ENCODE assay signal across 9 mouse cellular contexts in genomic region chr6:91713370-91713896, GRCm38 (mm10). TPM values are rescaled to one million over a fixed set of nuclear protein-coding genes. Genes with fewer than 3 reads are reported as not detected.
DNase-seq lines count a peak whose midpoint lies in the region; ATAC-seq and TF ChIP-seq lines count a peak whose summit lies in the region.
"Had no signal": no experiment of that assay in that cellular context is flagged by ENCODE, and none has a peak within 500 bp of the region (broad histone marks: within the 10 kb centered on the region; RNA-seq: fewer than 3 reads in every experiment).

No protein-coding gene starts in this region.

- no peak for TF ChIP-seq POLR2A in bone marrow, adult 2 months (IDR thresholded peaks at IDR 0.05; ENCODE audit: borderline replicate concordance, control insufficient read depth, low read depth, low read length)

- H3K27me3 ChIP-seq in heart, embryonic 15.5 days = no peaks in the 10 kb centered on the region
- H3K27me3 ChIP-seq in hindbrain, embryonic 11.5 days (ENCODE audit: control insufficient read depth, insufficient read depth, low read length) = no peaks in the 10 kb centered on the region
- H3K27me3 ChIP-seq in midbrain, embryonic 12.5 days = no peaks in the 10 kb centered on the region

- H3K4me2 ChIP-seq in heart, embryonic 15.5 days = no peak overlapping the region
- no peak overlapping the region for H3K4me2 ChIP-seq in hindbrain, embryonic 11.5 days (replicated peaks; ENCODE audit: low read depth, low read length)
- peak overlapping the region; percentile 19; the same call in 1 of the 2 replicates for H3K4me2 ChIP-seq in midbrain, embryonic 12.5 days (replicated peaks)

- H3K4me1 ChIP-seq in heart, embryonic 15.5 days (replicated peaks) = peaks cover 18% of the 10 kb centered on the region
- H3K4me1 ChIP-seq in bone marrow, adult 2 months (ENCODE audit: control insufficient read depth, insufficient read depth, low read length) = peaks cover 14% of the 10 kb centered on the region
- peaks cover 15% of the 10 kb centered on the region for H3K4me1 ChIP-seq in hindbrain, embryonic 11.5 days (replicated peaks; ENCODE audit: control insufficient read depth, insufficient read depth, low read length)
- H3K4me1 ChIP-seq in midbrain, embryonic 12.5 days = peaks cover 43% of the 10 kb centered on the region

- ATAC-seq in heart, embryonic 15.5 days (replicated peaks; ENCODE audit: insufficient number of reproducible peaks, insufficient read depth, low FRiP score, low read depth) = no peak
- ATAC-seq in hindbrain, embryonic 11.5 days (ENCODE audit: low FRiP score) = peak; percentile 62
- peak; percentile 27 for ATAC-seq in midbrain, embryonic 12.5 days (ENCODE audit: low FRiP score, low read depth)

- H3K36me3 ChIP-seq in heart, embryonic 15.5 days = peaks cover 7% of the 10 kb centered on the region; the same call in 1 of the 2 replicates
- H3K36me3 ChIP-seq in hindbrain, embryonic 11.5 days (ENCODE audit: control insufficient read depth, insufficient read depth, low read length) = no peaks in the 10 kb centered on the region
- peaks cover 13% of the 10 kb centered on the region for H3K36me3 ChIP-seq in midbrain, embryonic 12.5 days

- intact Hi-C loops in heart, postnatal 14 days (cut with DNase I) = no loop called here

- peak overlapping the region; percentile 35 for H3K27ac ChIP-seq in heart, embryonic 15.5 days
- peak overlapping the region; percentile 90 for H3K27ac ChIP-seq in bone marrow, adult 2 months (ENCODE audit: control insufficient read depth, insufficient read depth, low read depth, low read length, poor library complexity)
- peak overlapping the region; percentile 87 for H3K27ac ChIP-seq in hindbrain, embryonic 11.5 days (ENCODE audit: low read depth, low read length)
- H3K27ac ChIP-seq in midbrain, embryonic 12.5 days (replicated peaks) = peak overlapping the region; percentile 87

- no peak for DNase-seq in heart, postnatal 14 days
- peak; percentile 68 for DNase-seq in hindbrain, embryonic 11.5 days (ENCODE audit: low spot score)
- no peak for DNase-seq in urinary bladder, postnatal 25 days (ENCODE audit: low spot score)
- DNase-seq in testis, postnatal 10 days (ENCODE audit: low spot score) = no peak
- DNase-seq in kidney, adult 11 months = no peak
- DNase-seq: cerebellum, postnatal 25 days had no signal

- H3K9ac ChIP-seq in heart, embryonic 15.5 days = no peak overlapping the region
- H3K9ac ChIP-seq in hindbrain, embryonic 11.5 days (ENCODE audit: low read depth, low read length) = no peak overlapping the region
- peak overlapping the region; percentile 16; the same call in 1 of the 2 replicates for H3K9ac ChIP-seq in midbrain, embryonic 12.5 days (replicated peaks)

- H3K4me3 ChIP-seq in heart, embryonic 15.5 days = no peak overlapping the region
- no peak overlapping the region for H3K4me3 ChIP-seq in bone marrow, adult 2 months (replicated peaks; ENCODE audit: control insufficient read depth, low read depth, low read length)
- H3K4me3 ChIP-seq in hindbrain, embryonic 11.5 days (ENCODE audit: low read depth, low read length) = no peak overlapping the region
- no peak overlapping the region for H3K4me3 ChIP-seq in midbrain, embryonic 12.5 days

- TF ChIP-seq CTCF in bone marrow, adult 2 months (IDR thresholded peaks at IDR 0.05; ENCODE audit: control insufficient read depth, insufficient read depth, low read length) = no peak

- no peaks in the 10 kb centered on the region for H3K9me3 ChIP-seq in heart, embryonic 15.5 days (replicated peaks)
- H3K9me3 ChIP-seq in hindbrain, embryonic 11.5 days (ENCODE audit: control insufficient read depth, low read length) = no peaks in the 10 kb centered on the region
- no peaks in the 10 kb centered on the region for H3K9me3 ChIP-seq in midbrain, embryonic 12.5 days

- 29% methylated on average over 5 of the region's 5 CpGs for WGBS in heart, embryonic 15.5 days
- 23% methylated on average over 5 of the region's 5 CpGs for WGBS in bone marrow, adult 2 months
- WGBS in hindbrain, embryonic 11.5 days = 2% methylated on average over 5 of the region's 5 CpGs
- WGBS in midbrain, embryonic 12.5 days = under 1% methylated on average over 5 of the region's 5 CpGs

RNA-seq across cellular contexts. Expression of gene Slc6a6, which starts 29.6 kb away (rescaled TPM):
- 72.5 and 74.9 TPM in 2 replicates for polyA plus RNA-seq in heart, embryonic 15.5 days (2015; fragmentation: Nextera tagmentation; extraction: Ambion mirVana)
- 100 to 1,000 TPM; 117 to 145 TPM for total RNA-seq in heart, postnatal 14 days (2021)
- 18.5 and 36.3 TPM in 2 replicates for polyA plus RNA-seq in bone marrow, adult 2 months (2011; ENCODE audit: insufficient read depth, insufficient read length, low replicate concordance, missing spikeins)
- 46.6 and 64.0 TPM in 2 replicates for polyA plus RNA-seq in hindbrain, embryonic 11.5 days (2014; fragmentation: Nextera tagmentation; extraction: Ambion mirVana)
- polyA plus RNA-seq in midbrain, embryonic 12.5 days (2016; fragmentation: Nextera tagmentation; extraction: Ambion mirVana) = 69.4 and 82.8 TPM in 2 replicates

Comparison
In these comparisons a context has a peak if more than half of its experiments do, and no peak if none do; other contexts are left out.
1. H3K27ac ChIP-seq: peak in every context shown above with its lines; median percentile 90 in bone marrow, adult 2 months; 87 in hindbrain, embryonic 11.5 days; 87 in midbrain, embryonic 12.5 days; 35 in heart, embryonic 15.5 days.